Mouse (Mus musculus) lung, embryonic 14.5 days (tissue): Measurements from ENCODE around the gene Zmynd10. TPM values are rescaled to one million over a fixed set of nuclear protein-coding genes. Genes with fewer than 3 reads are reported as not detected.
"Not testable (repeated sequence)": the region's sequence is repeated elsewhere in the genome, so short reads cannot be mapped to it uniquely, and the experiment has no call there.

Source experiments
- ATAC-seq: fragments of 200-750 bp; cut with Nextera tagmentation; 2 replicates; pipeline ENCODE4 v1.8.0; 2017; ENCODE audit warnings: mild to moderate bottlenecking, moderate TSS enrichment, moderate library complexity; ENCODE audit not compliant: insufficient read depth
- DNase-seq: peaks from one replicate; pipeline ENCODE4 v3.0.0-alpha.2; 2015
- H3K27ac ChIP-seq: fragments of 300-500 bp; sonication (generic); 2 replicates; pipeline ENCODE4 v1.5.1; 2014; ENCODE audit warnings: low read depth, mild to moderate bottlenecking, moderate library complexity
- H3K27me3 ChIP-seq: fragments of 300-500 bp; sonication (generic); 2 replicates; pipeline ENCODE4 v1.6.1; 2014; ENCODE audit warnings: low read length, control low read depth; ENCODE audit not compliant: insufficient read depth
- H3K36me3 ChIP-seq: fragments of 300-500 bp; sonication (generic); 2 replicates; pipeline ENCODE4 v1.6.1; 2014; ENCODE audit warnings: control low read depth; ENCODE audit not compliant: insufficient read depth
- H3K4me1 ChIP-seq: fragments of 300-500 bp; sonication (generic); 2 replicates; pipeline ENCODE4 v1.6.1; 2014; ENCODE audit warnings: antibody characterized with exemption, control low read depth; ENCODE audit not compliant: insufficient read depth
- H3K4me2 ChIP-seq: fragments of 300-500 bp; sonication (generic); 2 replicates; pipeline ENCODE4 v1.6.1; 2014; ENCODE audit warnings: mild to moderate bottlenecking
- H3K4me3 ChIP-seq: fragments of 300-500 bp; sonication (generic); 2 replicates; pipeline ENCODE4 v1.5.1; 2014; ENCODE audit warnings: low read depth, low read length
- H3K9ac ChIP-seq: fragments of 300-500 bp; sonication (generic); 2 replicates; pipeline ENCODE4 v1.6.1; 2014
- H3K9me3 ChIP-seq: fragments of 300-500 bp; sonication (generic); 2 replicates; pipeline ENCODE4 v1.6.1; 2016; ENCODE audit warnings: low read depth, low read length, control low read depth
- CTCF ChIP-seq: IDR thresholded peaks from 2 replicates; pipeline ENCODE4 v1.5.1; 2016; ENCODE audit warnings: antibody characterized with exemption, low read depth
- WGBS: fragments of 180-500 bp; shearing (Covaris S2); extraction: QIAGEN DNeasy Blood & Tissue Kit; methylation state at CpG from one replicate; pipeline ENCODE4 v1.1.7; 2014; 5-methylcytosine and 5-hydroxymethylcytosine counted together
- polyA plus RNA-seq: library from polyadenylated mRNA; unstranded; fragments of >200 nt; fragmentation: Nextera tagmentation; extraction: Ambion mirVana; gene quantifications from 2 replicates; pipeline ENCODE4 v1.2.1, GENCODE M21; 2014

Gene Zmynd10
- polyA plus RNA-seq, 1 experiment from 2014 or later: 1.1 TPM

DNA sequence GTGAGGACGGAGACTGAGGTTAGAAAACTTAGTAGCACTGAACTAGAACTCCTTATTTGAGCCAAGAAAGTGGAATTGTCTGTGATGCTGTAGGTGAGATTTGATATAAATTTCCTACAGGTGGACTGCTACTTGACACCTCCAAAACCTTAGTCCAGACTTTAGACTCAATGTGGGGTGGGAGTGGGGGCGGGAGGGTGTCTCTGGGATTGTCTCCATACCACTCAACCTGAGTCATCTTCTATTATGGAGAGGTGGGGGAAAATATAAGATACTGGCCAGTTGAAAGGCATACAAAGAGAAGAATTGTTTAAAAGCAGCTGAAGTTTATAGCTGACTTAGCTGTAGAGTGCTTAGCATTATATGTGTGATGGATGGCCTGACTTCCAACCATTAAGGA, 8.6 kb downstream of the Zmynd10 start:
- H3K36me3 ChIP-seq: peaks cover 46% of the 10 kb centered on the region

DNA sequence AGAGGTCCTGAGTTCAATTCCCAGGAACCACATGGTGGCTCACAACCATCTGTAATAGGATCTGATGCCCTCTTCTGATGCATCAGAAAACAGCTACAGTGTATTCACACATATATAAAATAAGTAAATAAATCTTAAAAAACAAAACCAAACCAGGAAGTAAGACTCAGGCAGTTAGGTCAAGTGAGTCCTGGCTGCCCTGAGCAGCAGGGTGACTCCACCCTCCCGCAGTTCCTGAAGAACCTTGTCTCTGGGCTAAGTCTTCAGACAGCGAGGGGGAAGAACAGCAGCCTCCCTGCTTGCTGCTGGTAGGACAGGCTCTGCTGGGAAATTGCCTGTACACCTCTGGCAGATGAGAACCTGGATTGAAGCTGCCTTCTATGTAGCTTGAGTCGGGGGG, 9.2 kb downstream of the Zmynd10 start:
- Histone ChIP-seq H3K27me3 (no peaks in the 10 kb centered on the region), H3K9me3 (no peaks in the 10 kb centered on the region), H3K4me1 (peaks cover 26% of the 10 kb centered on the region), H3K4me2 (peak overlapping the region; percentile 97), H3K9ac (no peak overlapping the region; the same call in 1 of the 2 replicates), H3K27ac (no peak overlapping the region), H3K36me3 (peaks cover 52% of the 10 kb centered on the region), H3K4me3 (peak overlapping the region; percentile 68)
- ATAC-seq (no peak), DNase-seq (no peak)
- no peak for TF ChIP-seq CTCF
- 60% methylated on average over 3 of the region's 3 CpGs for WGBS

More for the DNA sequence above, 8.6 kb downstream of the Zmynd10 start:
- H3K9ac ChIP-seq: peak overlapping the region; percentile 76
- H3K4me1 ChIP-seq: peaks cover 30% of the 10 kb centered on the region
- no peaks in the 10 kb centered on the region for H3K27me3 ChIP-seq
- peak overlapping the region; percentile 98; the same call in 1 of the 2 replicates for H3K27ac ChIP-seq
- peak overlapping the region; percentile 97 for H3K4me2 ChIP-seq
- no peak for ATAC-seq
- WGBS: 28% methylated on average over 2 of the region's 2 CpGs
- no peak for DNase-seq
- no peak for TF ChIP-seq CTCF
- H3K9me3 ChIP-seq: no peaks in the 10 kb centered on the region
- H3K4me3 ChIP-seq: peak overlapping the region; percentile 68

GRCm38 (mm10) chr9:107563029-107563581, 16.0 kb downstream of the Zmynd10 start, which contains the start of gene Tusc2:
Tusc2 (plus strand) TSS chr9:107563255.
- peak; percentile 96 for DNase-seq
- TF ChIP-seq CTCF: no peak
- H3K4me1 ChIP-seq: peaks cover 10% of the 10 kb centered on the region
- H3K27ac ChIP-seq: peak within 1 kb of the TSS; percentile 50; the same call in 1 of the 2 replicates
- peak within 1 kb of the TSS; percentile 73 for H3K9ac ChIP-seq
- WGBS: under 1% methylated on average over 46 of the region's 46 CpGs
- H3K4me3 ChIP-seq: peak within 1 kb of the TSS; percentile 88
- H3K27me3 ChIP-seq: no peaks in the 10 kb centered on the region
- no peaks in the 10 kb centered on the region for H3K9me3 ChIP-seq
- peak within 1 kb of the TSS; percentile 81 for H3K4me2 ChIP-seq
- H3K36me3 ChIP-seq: peaks cover 62% of the 10 kb centered on the region
- peak; percentile 94 for ATAC-seq

DNA sequence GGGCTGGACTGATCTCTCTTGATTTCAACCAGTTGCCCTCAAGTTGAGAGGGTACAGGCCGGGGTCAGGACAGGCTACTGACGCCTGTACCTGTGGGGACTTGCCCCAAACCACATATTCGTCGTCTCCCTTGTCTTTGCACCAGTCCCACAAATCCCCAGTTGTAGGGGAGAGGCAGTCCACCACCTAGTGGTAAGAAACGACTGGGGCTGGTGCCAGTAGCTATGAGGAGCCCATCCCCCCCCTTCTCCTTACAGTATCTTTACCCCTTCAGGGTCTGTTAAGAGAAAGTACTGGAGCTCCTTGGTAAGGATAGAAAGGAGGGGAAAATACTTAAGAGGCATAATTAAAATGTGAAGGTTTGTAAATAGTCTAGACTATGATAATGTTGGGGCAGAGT, 18.5 kb downstream of the Zmynd10 start:
- TF ChIP-seq CTCF: peak; percentile 41
- Histone ChIP-seq H3K4me1 (peaks cover 18% of the 10 kb centered on the region), H3K4me3 (peak overlapping the region; percentile 11), H3K36me3 (peaks cover 41% of the 10 kb centered on the region), H3K4me2 (peak overlapping the region; percentile 50)
- not testable (repeated sequence) for H3K27me3 ChIP-seq, ATAC-seq, DNase-seq, H3K27ac ChIP-seq, H3K9me3 ChIP-seq, H3K9ac ChIP-seq
- 43% methylated on average over 5 of the region's 5 CpGs for WGBS

DNA sequence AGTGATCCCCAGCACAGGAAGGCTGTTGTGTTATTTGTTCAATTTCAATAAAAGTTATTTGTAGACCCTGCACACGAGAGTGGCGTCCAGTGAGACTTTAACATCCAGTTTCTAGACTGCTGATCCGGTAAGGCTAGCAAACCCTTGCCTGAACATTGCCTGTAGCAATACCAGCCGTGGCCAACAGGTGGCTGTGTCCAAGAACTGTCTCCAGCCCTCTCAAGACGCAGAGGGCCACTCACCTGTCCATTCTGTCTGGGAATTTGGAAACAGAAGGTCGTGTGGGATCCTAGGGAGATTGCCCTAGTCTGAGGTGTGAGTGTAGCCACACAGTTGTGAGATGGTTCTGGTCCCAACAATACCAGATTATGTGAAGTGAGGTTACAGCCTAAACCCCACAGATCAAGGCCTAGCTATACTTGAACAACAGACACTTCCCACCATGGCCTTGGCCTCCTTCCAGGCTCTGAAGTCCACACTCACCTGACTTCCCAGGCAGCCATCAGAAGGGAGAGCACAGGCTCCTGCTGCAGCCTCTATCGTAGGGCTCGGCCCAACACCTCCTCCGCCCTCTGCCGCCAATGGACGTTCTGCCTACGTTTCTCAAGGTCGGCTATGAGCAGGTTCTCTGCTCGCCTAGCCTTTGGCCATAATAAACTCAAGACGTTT, 19.1 kb downstream of the Zmynd10 start:
- H3K27ac ChIP-seq: peak overlapping the region; percentile 80
- WGBS: 51% methylated on average over 15 of the region's 15 CpGs
- ATAC-seq: no peak
- H3K27me3 ChIP-seq: no peaks in the 10 kb centered on the region
- H3K4me1 ChIP-seq: peaks cover 24% of the 10 kb centered on the region
- peak; percentile 91 for DNase-seq
- no peak overlapping the region for H3K9ac ChIP-seq
- H3K9me3 ChIP-seq: no peaks in the 10 kb centered on the region
- H3K36me3 ChIP-seq: peaks cover 41% of the 10 kb centered on the region
- peak; percentile 91 for TF ChIP-seq CTCF
- H3K4me2 ChIP-seq: peak overlapping the region; percentile 50
- H3K4me3 ChIP-seq: peak overlapping the region; percentile 13; the same call in 1 of the 2 replicates

DNA sequence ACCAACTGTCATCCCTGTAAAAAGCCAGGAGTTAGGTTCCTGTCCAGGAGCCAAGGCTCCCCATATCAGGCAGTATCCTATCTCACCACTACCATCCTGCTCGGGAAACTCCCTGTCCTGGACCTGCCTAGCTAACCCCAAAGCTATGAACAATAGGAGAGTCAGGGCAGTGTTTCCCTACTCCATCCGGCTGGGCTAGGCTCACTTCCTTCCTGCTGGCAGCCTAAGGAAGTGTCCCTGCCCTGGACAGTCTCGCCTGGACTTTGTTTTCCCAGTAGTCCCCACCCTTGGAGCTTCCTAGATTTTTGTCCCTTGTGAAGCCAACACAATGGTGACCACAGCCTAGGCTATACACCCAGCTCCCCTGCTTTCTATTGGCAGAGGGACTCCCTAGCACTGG, 19.8 kb downstream of the Zmynd10 start:
- H3K4me3 ChIP-seq: peak overlapping the region; percentile 13; the same call in 1 of the 2 replicates
- H3K4me1 ChIP-seq: peaks cover 28% of the 10 kb centered on the region
- no peak for ATAC-seq
- peak overlapping the region; percentile 92 for H3K27ac ChIP-seq
- 57% methylated on average over 3 of the region's 3 CpGs for WGBS
- no peaks in the 10 kb centered on the region for H3K9me3 ChIP-seq
- no peaks in the 10 kb centered on the region for H3K27me3 ChIP-seq
- peaks cover 41% of the 10 kb centered on the region for H3K36me3 ChIP-seq
- no peak overlapping the region for H3K9ac ChIP-seq
- peak overlapping the region; percentile 65 for H3K4me2 ChIP-seq
- peak; percentile 67 for DNase-seq
- TF ChIP-seq CTCF: no peak; the same call in 1 of the 2 replicates

DNA sequence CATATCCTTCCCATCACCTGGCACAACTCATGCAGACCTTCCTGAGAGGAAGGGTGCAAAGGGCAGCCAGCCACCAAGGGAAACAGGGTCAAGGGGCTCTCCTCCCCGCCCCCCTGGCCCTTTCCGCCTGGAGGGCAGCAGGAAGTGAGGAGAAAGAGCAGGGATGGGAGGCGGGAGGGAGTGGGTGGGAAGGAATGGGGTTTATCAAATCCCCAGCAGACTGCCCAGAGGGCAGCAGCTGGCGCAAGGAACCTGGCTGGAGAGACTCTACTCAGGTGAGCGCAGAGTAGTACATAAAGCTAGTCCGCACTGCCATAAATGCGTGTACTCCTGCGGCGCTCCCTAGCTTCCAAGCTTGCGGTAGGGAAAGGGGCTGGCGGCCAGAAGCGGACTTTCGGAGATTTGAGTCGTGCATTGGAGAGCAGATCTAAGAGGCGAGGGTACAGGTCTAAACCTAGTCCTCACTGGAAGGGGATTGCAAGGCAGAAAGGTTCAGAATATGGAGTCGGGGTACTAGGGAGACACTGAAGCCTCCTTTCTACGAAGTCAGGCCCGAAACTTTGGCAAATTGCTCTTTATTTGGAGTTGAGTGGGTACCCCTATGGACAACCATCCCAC, 20.7 kb downstream of the Zmynd10 start, which contains the start of gene Hyal2:
Gene Hyal2 (plus strand): TSS at position 244 of the 618 bp plus-strand sequence.
- WGBS: 7% methylated on average over 18 of the region's 18 CpGs
- no peak; the same call in 1 of the 2 replicates for ATAC-seq
- peak within 1 kb of the TSS; percentile 65 for H3K4me2 ChIP-seq
- DNase-seq: no peak
- no peaks in the 10 kb centered on the region for H3K27me3 ChIP-seq
- peak within 1 kb of the TSS; percentile 89 for H3K9ac ChIP-seq
- peaks cover 42% of the 10 kb centered on the region for H3K36me3 ChIP-seq
- H3K4me1 ChIP-seq: peaks cover 28% of the 10 kb centered on the region
- H3K4me3 ChIP-seq: peak within 1 kb of the TSS; percentile 84
- peak within 1 kb of the TSS; percentile 92 for H3K27ac ChIP-seq
- TF ChIP-seq CTCF: no peak
- H3K9me3 ChIP-seq: no peaks in the 10 kb centered on the region
